Mouse (Mus musculus) liver, adult 2 months (tissue): ENCODE results near the gene Dhdds.

Experiments used
- CTCF ChIP-seq: fragments of 200-500 bp; IDR thresholded peaks from 2 replicates; pipeline ENCODE4 v1.5.1; 2011; ENCODE audit warnings: low read depth, low read length, control low read depth
- POLR2A ChIP-seq: fragments of 200-500 bp; IDR thresholded peaks from 2 replicates; pipeline ENCODE4 v1.6.1; 2011; ENCODE audit warnings: low read length, control low read depth; ENCODE audit not compliant: insufficient read depth; ENCODE audit errors: extremely low read depth

DNA sequence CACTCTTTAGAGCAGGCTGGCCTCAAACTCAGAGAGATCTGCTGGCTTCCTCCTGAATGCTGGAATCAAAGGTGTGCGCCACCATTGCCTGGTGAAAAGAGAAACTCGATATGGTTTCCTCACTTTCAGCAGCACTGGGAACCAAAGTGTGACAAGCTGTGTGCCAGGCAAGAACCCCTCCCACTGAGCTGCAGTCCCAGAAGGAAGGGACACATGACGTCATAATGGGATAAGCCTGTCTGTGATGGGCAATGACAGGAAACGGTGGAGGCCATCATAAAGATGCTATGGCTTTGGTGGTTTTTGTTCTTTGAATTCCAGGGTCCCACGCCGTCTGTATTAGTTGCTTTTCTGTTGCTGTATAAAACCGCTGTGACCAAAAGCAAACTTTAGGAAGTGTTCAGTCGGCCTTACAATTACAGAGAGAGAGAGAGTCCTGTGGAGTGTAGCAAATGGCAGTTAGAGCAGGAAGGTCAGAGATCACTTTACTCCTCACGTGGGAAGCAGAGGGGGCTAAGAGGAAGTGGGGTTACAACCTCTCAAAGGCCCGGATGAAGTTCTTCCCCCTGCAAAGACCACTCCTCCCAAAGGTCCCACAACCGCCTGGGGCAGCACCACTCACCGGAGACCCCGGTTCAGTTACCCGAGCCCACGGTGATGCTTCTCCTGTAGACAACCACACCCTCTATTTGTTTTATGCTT is 72.0 kb downstream of the Dhdds start:
- TF ChIP-seq POLR2A (no peak), CTCF (no peak)
